Mouse (Mus musculus): ENCODE results near the gene Sart3.

Gene Sart3

GRCm38 (mm10) chr5:113725417-113725816, 46.9 kb downstream of the Sart3 start:
- no peak for DNase-seq (ENCODE audit: low read depth, low spot score)

- peak; percentile 76 for DNase-seq (ENCODE audit: low read depth, low spot score)
Observed at GRCm38 (mm10) chr5:113724446-113724845, 47.9 kb downstream of the Sart3 start, which contains the start of gene 1700069L16Rik. 1700069L16Rik (minus strand) TSS chr5:113724772.

GRCm38 (mm10) chr5:113723567-113724237, 48.6 kb downstream of the Sart3 start:
- no peak for DNase-seq (ENCODE audit: low read depth, low spot score)

- DNase-seq (ENCODE audit: low read depth, low spot score), result no peak
Observed at GRCm38 (mm10) chr5:113722224-113723013, 49.9 kb downstream of the Sart3 start.

GRCm38 (mm10) chr5:113719221-113719661, 53.1 kb downstream of the Sart3 start:
- DNase-seq (ENCODE audit: low read depth, low spot score), result no peak

- peak; percentile 67 for DNase-seq (ENCODE audit: low read depth, low spot score)
Observed at GRCm38 (mm10) chr5:113716581-113717388, 55.5 kb downstream of the Sart3 start.

GRCm38 (mm10) chr5:113712861-113713260, 59.4 kb downstream of the Sart3 start:
- no peak for DNase-seq (ENCODE audit: low read depth, low spot score)

- no peak for DNase-seq (ENCODE audit: low read depth, low spot score)
Observed at GRCm38 (mm10) chr5:113703803-113704585, 68.3 kb downstream of the Sart3 start.

GRCm38 (mm10) chr5:113700388-113701023, 71.8 kb downstream of the Sart3 start:
- peak; percentile 40 for DNase-seq (ENCODE audit: low read depth, low spot score)

- no peak for DNase-seq (ENCODE audit: low read depth, low spot score)
Observed at GRCm38 (mm10) chr5:113694415-113694814, 77.9 kb downstream of the Sart3 start.

- no peak for DNase-seq (ENCODE audit: low read depth, low spot score)
Observed at GRCm38 (mm10) chr5:113694000-113694399, 78.3 kb downstream of the Sart3 start.

- peak; percentile 71 for DNase-seq (ENCODE audit: low read depth, low spot score)
Observed at GRCm38 (mm10) chr5:113693196-113693755, 79.0 kb downstream of the Sart3 start.

All from WW6 (cell line).